Mouse (Mus musculus) MEL (cell line): ENCODE data around the gene Hnrnpf.
A peak's percentile ranks its signal among the peaks of the same experiment; 100 is the strongest.

ENCODE experiments used
- CTCF ChIP-seq, 3 experiments: IDR thresholded peaks in 2 of 3; conservative IDR thresholded peaks in 1 of 3; 2 replicates each; pipeline ENCODE4 v1.5.1; 2011 to 2012; ENCODE audit warnings: low read length in 3 of 3, low read depth in 2 of 3, mild to moderate bottlenecking in 2 of 3, improper control_type of control experiment in 1 of 3, inconsistent platforms in 1 of 3, mixed read lengths in 1 of 3, moderate library complexity in 1 of 3; ENCODE audit not compliant: control insufficient read depth in 1 of 3, insufficient read depth in 1 of 3, poor library complexity in 1 of 3, severe bottlenecking in 1 of 3
- EP300 ChIP-seq, 2 experiments: IDR thresholded peaks; 2 replicates each; pipeline ENCODE4 v1.6.1; 2011; ENCODE audit warnings: improper control_type of control experiment in 2 of 2, low read length in 2 of 2, low read depth in 1 of 2, mild to moderate bottlenecking in 1 of 2
- JUND ChIP-seq: IDR thresholded peaks from 2 replicates; pipeline ENCODE4 v1.6.1; 2011; ENCODE audit warnings: low read depth, mild to moderate bottlenecking, improper control_type of control experiment, low read length
- POLR2A ChIP-seq, 2 experiments: IDR thresholded peaks; 2 replicates each; pipeline ENCODE4 v1.6.1; 2011 to 2012; ENCODE audit warnings: low read length in 2 of 2, mild to moderate bottlenecking in 2 of 2, control low read depth in 1 of 2, improper control_type of control experiment in 1 of 2, low read depth in 1 of 2, moderate library complexity in 1 of 2; ENCODE audit not compliant: control insufficient read depth in 1 of 2, insufficient read depth in 1 of 2, poor library complexity in 1 of 2

GRCm38 (mm10) chr6:117857990-117858389 is 42.1 kb upstream of the Hnrnpf start:
- no peak for TF ChIP-seq JUND
- TF ChIP-seq POLR2A (IDR thresholded peaks at IDR 0.05; ENCODE audit: control insufficient read depth in 1 of 2, insufficient read depth in 1 of 2, low read depth in 1 of 2, low read length in 2 of 2, poor library complexity in 1 of 2) = no peak
- no peak for TF ChIP-seq EP300 (IDR thresholded peaks at IDR 0.05; ENCODE audit: low read depth in 1 of 2, low read length in 2 of 2)
- peak in 2 of 3 experiments; percentile 17 to 59; a peak in 4 of 6 replicates for TF ChIP-seq CTCF (IDR thresholded peaks at IDR 0.05 in 2 of 3, conservative IDR thresholded peaks at IDR 0.05 in 1 of 3; ENCODE audit: control insufficient read depth in 1 of 3, insufficient read depth in 1 of 3, low read depth in 2 of 3, low read length in 3 of 3, poor library complexity in 1 of 3, severe bottlenecking in 1 of 3)
